Comparison of ENCODE assay signal across 33 mouse cellular contexts in the genomic region with DNA sequence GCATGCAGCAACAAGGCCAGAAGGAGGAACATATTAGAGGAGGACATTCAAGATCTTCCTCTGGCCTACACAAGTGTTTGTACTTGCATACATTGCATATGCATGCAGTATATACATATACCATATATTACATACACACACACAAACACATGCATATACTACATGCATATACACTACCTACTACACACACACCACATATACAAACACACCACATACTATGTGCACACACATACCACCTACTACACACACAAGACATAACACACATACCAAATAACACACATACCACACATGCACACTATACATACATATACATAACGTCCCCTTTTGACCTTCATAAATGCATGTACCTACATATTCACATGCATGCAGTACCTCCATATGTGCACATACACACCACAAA. TPM values are rescaled to one million over a fixed set of nuclear protein-coding genes. Genes with fewer than 3 reads are reported as not detected.
A peak's percentile ranks its signal among the peaks of the same experiment; 100 is the strongest.
DNase-seq lines count a peak whose midpoint lies in the region; ATAC-seq and TF ChIP-seq lines count a peak whose summit lies in the region.
"Had no signal": no experiment of that assay in that cellular context is flagged by ENCODE, and none has a peak within 500 bp of the region (broad histone marks: within the 10 kb centered on the region; RNA-seq: fewer than 3 reads in every experiment).

No protein-coding gene starts in this region.

- no peak overlapping the region for H3K9ac ChIP-seq in forebrain, postnatal 0 days
- no peak overlapping the region for H3K9ac ChIP-seq in forebrain, embryonic 11.5 days (ENCODE audit: low read length)
- no peak overlapping the region for H3K9ac ChIP-seq in midbrain, embryonic 12.5 days (replicated peaks)
- no peak overlapping the region for H3K9ac ChIP-seq in midbrain, embryonic 11.5 days (ENCODE audit: low read length)
- H3K9ac ChIP-seq in hindbrain, postnatal 0 days (replicated peaks; ENCODE audit: low read length), result no peak overlapping the region
- no peak overlapping the region for H3K9ac ChIP-seq in midbrain, postnatal 0 days (replicated peaks; ENCODE audit: low read length, poor library complexity, severe bottlenecking)
- H3K9ac ChIP-seq in intestine, embryonic 15.5 days, result no peak overlapping the region
- H3K9ac ChIP-seq: heart, embryonic 15.5 days; liver, embryonic 14.5 days had no signal

- no peak overlapping the region for H3K27ac ChIP-seq in forebrain, postnatal 0 days (ENCODE audit: low read depth, low read length)
- H3K27ac ChIP-seq in forebrain, embryonic 11.5 days (ENCODE audit: low read depth, low read length), result no peak overlapping the region
- H3K27ac ChIP-seq in midbrain, embryonic 12.5 days (replicated peaks), result no peak overlapping the region
- no peak overlapping the region for H3K27ac ChIP-seq in midbrain, embryonic 11.5 days (ENCODE audit: low read depth, low read length)
- H3K27ac ChIP-seq in hindbrain, postnatal 0 days, result no peak overlapping the region
- H3K27ac ChIP-seq in midbrain, postnatal 0 days (ENCODE audit: low read depth, low read length), result no peak overlapping the region
- H3K27ac ChIP-seq in intestine, embryonic 15.5 days, result no peak overlapping the region
- H3K27ac ChIP-seq: heart, embryonic 10.5 days; heart, embryonic 15.5 days; liver, embryonic 14.5 days; macrophage had no signal

- H3K27me3 ChIP-seq in forebrain, postnatal 0 days (ENCODE audit: insufficient read depth, low read length), result no peaks in the 10 kb centered on the region
- H3K27me3 ChIP-seq in forebrain, embryonic 11.5 days (ENCODE audit: control insufficient read depth, insufficient read depth, low read length), result no peaks in the 10 kb centered on the region
- H3K27me3 ChIP-seq in midbrain, embryonic 12.5 days, result no peaks in the 10 kb centered on the region
- H3K27me3 ChIP-seq in midbrain, embryonic 11.5 days (ENCODE audit: control insufficient read depth, insufficient read depth, low read length), result no peaks in the 10 kb centered on the region
- H3K27me3 ChIP-seq in hindbrain, postnatal 0 days (ENCODE audit: insufficient read depth, low read length), result no peaks in the 10 kb centered on the region
- no peaks in the 10 kb centered on the region for H3K27me3 ChIP-seq in midbrain, postnatal 0 days (ENCODE audit: insufficient read depth, low read length)
- H3K27me3 ChIP-seq in intestine, embryonic 15.5 days (replicated peaks), result no peaks in the 10 kb centered on the region
- H3K27me3 ChIP-seq: heart, embryonic 15.5 days had no signal

- H3K4me2 ChIP-seq in forebrain, postnatal 0 days (ENCODE audit: low read depth), result no peak overlapping the region
- H3K4me2 ChIP-seq in forebrain, embryonic 11.5 days (ENCODE audit: low read depth, low read length, severe bottlenecking), result no peak overlapping the region
- no peak overlapping the region for H3K4me2 ChIP-seq in midbrain, embryonic 12.5 days (replicated peaks)
- H3K4me2 ChIP-seq in midbrain, embryonic 11.5 days, result no peak overlapping the region
- H3K4me2 ChIP-seq in hindbrain, postnatal 0 days (ENCODE audit: low read depth, low read length), result no peak overlapping the region
- no peak overlapping the region for H3K4me2 ChIP-seq in midbrain, postnatal 0 days (ENCODE audit: low read depth, low read length, poor library complexity, severe bottlenecking)
- H3K4me2 ChIP-seq in intestine, embryonic 15.5 days (replicated peaks), result no peak overlapping the region
- H3K4me2 ChIP-seq: heart, embryonic 15.5 days had no signal

- ATAC-seq in forebrain, postnatal 0 days, result peak; percentile 10; the same call in 1 of the 2 replicates
- no peak for ATAC-seq in forebrain, embryonic 11.5 days (replicated peaks; ENCODE audit: low FRiP score)
- ATAC-seq in midbrain, embryonic 12.5 days (ENCODE audit: low FRiP score, low read depth), result peak; percentile 23; the same call in 1 of the 2 replicates
- no peak for ATAC-seq in midbrain, embryonic 11.5 days (ENCODE audit: low FRiP score)
- 0 out of 2 replicates have a peak, but pooled peaks have one; percentile 18 for ATAC-seq in hindbrain, postnatal 0 days
- ATAC-seq in midbrain, postnatal 0 days (ENCODE audit: low FRiP score), result 0 out of 2 replicates have a peak, but pooled peaks have one; percentile 21
- no peak for ATAC-seq in intestine, embryonic 15.5 days
- ATAC-seq: Patski had no signal

- H3K9me3 ChIP-seq in forebrain, postnatal 0 days (ENCODE audit: low read length), result no peaks in the 10 kb centered on the region
- H3K9me3 ChIP-seq in forebrain, embryonic 11.5 days (ENCODE audit: control insufficient read depth, low read length), result peaks cover 6% of the 10 kb centered on the region; the same call in 1 of the 2 replicates
- no peaks in the 10 kb centered on the region for H3K9me3 ChIP-seq in midbrain, embryonic 12.5 days
- no peaks in the 10 kb centered on the region for H3K9me3 ChIP-seq in midbrain, embryonic 11.5 days (ENCODE audit: control insufficient read depth, low read length)
- H3K9me3 ChIP-seq in hindbrain, postnatal 0 days (ENCODE audit: low read length), result no peaks in the 10 kb centered on the region
- no peaks in the 10 kb centered on the region for H3K9me3 ChIP-seq in midbrain, postnatal 0 days (ENCODE audit: low read length)
- no peaks in the 10 kb centered on the region for H3K9me3 ChIP-seq in intestine, embryonic 15.5 days
- H3K9me3 ChIP-seq: heart, embryonic 15.5 days had no signal

- peaks cover 55% of the 10 kb centered on the region for H3K36me3 ChIP-seq in forebrain, postnatal 0 days (ENCODE audit: insufficient read depth)
- peaks cover 15% of the 10 kb centered on the region for H3K36me3 ChIP-seq in forebrain, embryonic 11.5 days (ENCODE audit: control insufficient read depth, insufficient read depth, low read length)
- peaks cover 70% of the 10 kb centered on the region for H3K36me3 ChIP-seq in midbrain, embryonic 12.5 days
- peaks cover 21% of the 10 kb centered on the region for H3K36me3 ChIP-seq in midbrain, embryonic 11.5 days (ENCODE audit: control insufficient read depth, insufficient read depth, low read length)
- peaks cover 30% of the 10 kb centered on the region for H3K36me3 ChIP-seq in hindbrain, postnatal 0 days (ENCODE audit: insufficient read depth, low read length)
- H3K36me3 ChIP-seq in midbrain, postnatal 0 days (ENCODE audit: insufficient read depth, low read length), result peaks cover 36% of the 10 kb centered on the region
- no peaks in the 10 kb centered on the region for H3K36me3 ChIP-seq in intestine, embryonic 15.5 days
- H3K36me3 ChIP-seq: heart, embryonic 10.5 days; heart, embryonic 15.5 days had no signal

- DNase-seq in forebrain, postnatal 0 days, result no peak
- DNase-seq in forebrain, embryonic 11.5 days (ENCODE audit: low spot score), result no peak
- DNase-seq in midbrain, embryonic 11.5 days (ENCODE audit: low spot score, missing footprints), result no peak
- DNase-seq in hindbrain, postnatal 0 days (ENCODE audit: low spot score), result no peak
- no peak for DNase-seq in midbrain, postnatal 0 days (ENCODE audit: low spot score)
- DNase-seq: adrenal gland, postnatal 14 days; cerebellum, adult 11 months; cerebellum, adult 9-10 months; cerebellum, postnatal 36 days; gastrocnemius, postnatal 25 days; heart, adult 11 months; kidney, adult 11 months; kidney, postnatal 25 days; liver; lung, adult 2 months; lung, postnatal 10 days; right cerebral cortex, adult 18-20 months; spleen, adult 18-20 months; thymus, adult 18-20 months; thymus, postnatal 25 days had no signal

- H3K4me1 ChIP-seq in forebrain, postnatal 0 days (ENCODE audit: insufficient read depth), result no peaks in the 10 kb centered on the region
- no peaks in the 10 kb centered on the region for H3K4me1 ChIP-seq in forebrain, embryonic 11.5 days (replicated peaks; ENCODE audit: control insufficient read depth, insufficient read depth, low read length)
- H3K4me1 ChIP-seq in midbrain, embryonic 12.5 days, result no peaks in the 10 kb centered on the region
- H3K4me1 ChIP-seq in midbrain, embryonic 11.5 days (ENCODE audit: control insufficient read depth, insufficient read depth, low read length), result no peaks in the 10 kb centered on the region
- H3K4me1 ChIP-seq in hindbrain, postnatal 0 days (ENCODE audit: insufficient read depth, low read length), result no peaks in the 10 kb centered on the region
- H3K4me1 ChIP-seq in midbrain, postnatal 0 days (ENCODE audit: insufficient read depth, low read length), result no peaks in the 10 kb centered on the region
- H3K4me1 ChIP-seq in intestine, embryonic 15.5 days (replicated peaks), result no peaks in the 10 kb centered on the region
- H3K4me1 ChIP-seq: heart, embryonic 10.5 days; heart, embryonic 15.5 days had no signal

- 95% methylated on average over 1 of the region's 1 CpGs for WGBS in forebrain, postnatal 0 days
- 87% methylated on average over 1 of the region's 1 CpGs for WGBS in forebrain, embryonic 11.5 days
- WGBS in midbrain, embryonic 12.5 days, result 95% methylated on average over 1 of the region's 1 CpGs
- 92% methylated on average over 1 of the region's 1 CpGs for WGBS in midbrain, embryonic 11.5 days
- 95% methylated on average over 1 of the region's 1 CpGs for WGBS in hindbrain, postnatal 0 days
- WGBS in midbrain, postnatal 0 days, result 92% methylated on average over 1 of the region's 1 CpGs
- WGBS in intestine, embryonic 15.5 days, result 91% methylated on average over 1 of the region's 1 CpGs

- TF ChIP-seq CTCF in forebrain, postnatal 0 days (IDR thresholded peaks at IDR 0.05; ENCODE audit: low read depth), result no peak
- no peak for TF ChIP-seq CTCF in hindbrain, postnatal 0 days (IDR thresholded peaks at IDR 0.05; ENCODE audit: low read depth)
- no peak for TF ChIP-seq CTCF in midbrain, postnatal 0 days (IDR thresholded peaks at IDR 0.05)

- no peak overlapping the region for H3K4me3 ChIP-seq in forebrain, postnatal 0 days (ENCODE audit: low read depth, low read length)
- no peak overlapping the region for H3K4me3 ChIP-seq in forebrain, embryonic 11.5 days (ENCODE audit: low read depth, low read length)
- no peak overlapping the region for H3K4me3 ChIP-seq in midbrain, embryonic 12.5 days
- H3K4me3 ChIP-seq in midbrain, embryonic 11.5 days (ENCODE audit: low read depth, low read length), result no peak overlapping the region
- H3K4me3 ChIP-seq in hindbrain, postnatal 0 days (ENCODE audit: low read length), result no peak overlapping the region
- no peak overlapping the region for H3K4me3 ChIP-seq in midbrain, postnatal 0 days (ENCODE audit: low read depth, low read length)
- H3K4me3 ChIP-seq in intestine, embryonic 15.5 days (replicated peaks), result no peak overlapping the region
- H3K4me3 ChIP-seq: heart, embryonic 10.5 days; heart, embryonic 15.5 days had no signal

RNA-seq across cellular contexts. Expression of gene Gm49353, which starts 1.9 kb away (rescaled TPM):
- total RNA-seq in forebrain, postnatal 0 days (2014; rRNA removed), result 33.2 and 38.7 TPM in 2 replicates
- 11.0 and 17.0 TPM in 2 replicates for polyA plus RNA-seq in forebrain, postnatal 0 days (2015; fragmentation: Nextera tagmentation; extraction: Ambion mirVana)
- 4.5 and 5.3 TPM in 2 replicates for polyA plus RNA-seq in forebrain, embryonic 11.5 days (2014; fragmentation: Nextera tagmentation; extraction: Ambion mirVana)
- 5.2 and 7.4 TPM in 2 replicates for polyA plus RNA-seq in midbrain, embryonic 12.5 days (2016; fragmentation: Nextera tagmentation; extraction: Ambion mirVana)
- polyA plus RNA-seq in midbrain, embryonic 11.5 days (2014; fragmentation: Nextera tagmentation; extraction: Ambion mirVana), result 2.5 and 4.9 TPM in 2 replicates
- total RNA-seq in hindbrain, postnatal 0 days (2014; rRNA removed), result 2.2 and 11.2 TPM in 2 replicates
- polyA plus RNA-seq in hindbrain, postnatal 0 days (2015; fragmentation: Nextera tagmentation; extraction: Ambion mirVana), result 10.5 and 11.5 TPM in 2 replicates
- total RNA-seq in midbrain, postnatal 0 days (2014; rRNA removed), result 14.9 and 20.6 TPM in 2 replicates
- polyA plus RNA-seq in midbrain, postnatal 0 days (2015; fragmentation: Nextera tagmentation; extraction: Ambion mirVana), result 11.7 and 15.0 TPM in 2 replicates
- polyA plus RNA-seq in intestine, embryonic 15.5 days (2015; fragmentation: Nextera tagmentation; extraction: Ambion mirVana), result 0.81 TPM in 1 of 2 replicates, not detected in the other
- total RNA-seq: adrenal gland, postnatal 14 days; gastrocnemius, adult 18-20 months; heart, postnatal 25 days; MEL had no signal
- polyA plus RNA-seq: embryonic facial prominence, embryonic 11.5 days; heart, embryonic 10.5 days; heart, embryonic 15.5 days; kidney, embryonic 14.5 days; limb, embryonic 11.5 days; liver, embryonic 14.5 days; lung, adult 2 months; macrophage had no signal

RNA-seq across cellular contexts. Expression of gene 9330159F19Rik, which starts 10.8 kb away (rescaled TPM):
- total RNA-seq in forebrain, postnatal 0 days (2014; rRNA removed), result 88.2 and 98.6 TPM in 2 replicates
- 17.4 and 23.8 TPM in 2 replicates for polyA plus RNA-seq in forebrain, postnatal 0 days (2015; fragmentation: Nextera tagmentation; extraction: Ambion mirVana)
- 6.8 and 9.1 TPM in 2 replicates for polyA plus RNA-seq in forebrain, embryonic 11.5 days (2014; fragmentation: Nextera tagmentation; extraction: Ambion mirVana)
- polyA plus RNA-seq in midbrain, embryonic 12.5 days (2016; fragmentation: Nextera tagmentation; extraction: Ambion mirVana), result 12.6 and 14.7 TPM in 2 replicates
- polyA plus RNA-seq in midbrain, embryonic 11.5 days (2014; fragmentation: Nextera tagmentation; extraction: Ambion mirVana), result 7.7 and 8.7 TPM in 2 replicates
- total RNA-seq in hindbrain, postnatal 0 days (2014; rRNA removed), result 41.8 and 50.6 TPM in 2 replicates
- 14.2 and 14.7 TPM in 2 replicates for polyA plus RNA-seq in hindbrain, postnatal 0 days (2015; fragmentation: Nextera tagmentation; extraction: Ambion mirVana)
- total RNA-seq in midbrain, postnatal 0 days (2014; rRNA removed), result 74.9 and 87.2 TPM in 2 replicates
- 17.9 and 21.3 TPM in 2 replicates for polyA plus RNA-seq in midbrain, postnatal 0 days (2015; fragmentation: Nextera tagmentation; extraction: Ambion mirVana)
- 1.0 and 1.3 TPM in 2 replicates for polyA plus RNA-seq in intestine, embryonic 15.5 days (2015; fragmentation: Nextera tagmentation; extraction: Ambion mirVana)
- total RNA-seq: MEL had no signal
- polyA plus RNA-seq: macrophage had no signal

RNA-seq across cellular contexts. Expression of gene Soga3, which starts 57.0 kb away (rescaled TPM):
- total RNA-seq in forebrain, postnatal 0 days (2014; rRNA removed), result 176 and 180 TPM in 2 replicates
- polyA plus RNA-seq in forebrain, postnatal 0 days (2015; fragmentation: Nextera tagmentation; extraction: Ambion mirVana), result 73.3 and 129 TPM in 2 replicates
- polyA plus RNA-seq in forebrain, embryonic 11.5 days (2014; fragmentation: Nextera tagmentation; extraction: Ambion mirVana), result 28.7 and 29.8 TPM in 2 replicates
- polyA plus RNA-seq in midbrain, embryonic 12.5 days (2016; fragmentation: Nextera tagmentation; extraction: Ambion mirVana), result 72.7 and 86.7 TPM in 2 replicates
- 35.0 and 35.2 TPM in 2 replicates for polyA plus RNA-seq in midbrain, embryonic 11.5 days (2014; fragmentation: Nextera tagmentation; extraction: Ambion mirVana)
- 132 and 135 TPM in 2 replicates for total RNA-seq in hindbrain, postnatal 0 days (2014; rRNA removed)
- polyA plus RNA-seq in hindbrain, postnatal 0 days (2015; fragmentation: Nextera tagmentation; extraction: Ambion mirVana), result 139 and 149 TPM in 2 replicates
- total RNA-seq in midbrain, postnatal 0 days (2014; rRNA removed), result 156 and 164 TPM in 2 replicates
- polyA plus RNA-seq in midbrain, postnatal 0 days (2015; fragmentation: Nextera tagmentation; extraction: Ambion mirVana), result 131 and 160 TPM in 2 replicates
- 3.2 and 3.6 TPM in 2 replicates for polyA plus RNA-seq in intestine, embryonic 15.5 days (2015; fragmentation: Nextera tagmentation; extraction: Ambion mirVana)
- total RNA-seq: gastrocnemius, adult 18-20 months; heart, postnatal 25 days; MEL had no signal
- polyA plus RNA-seq: macrophage had no signal

Comparison
In these comparisons a context has a peak if more than half of its experiments do, and no peak if none do; other contexts are left out.
1. ATAC-seq: peak in forebrain, postnatal 0 days (single experiment), midbrain, embryonic 12.5 days (single experiment), hindbrain, postnatal 0 days (single experiment) and midbrain, postnatal 0 days (single experiment); none in forebrain, embryonic 11.5 days (single experiment), midbrain, embryonic 11.5 days (single experiment) and intestine, embryonic 15.5 days (single experiment).